Mouse (Mus musculus) midbrain, embryonic 14.5 days (tissue): ENCODE data around the gene Herpud1. TPM values are rescaled to one million over a fixed set of nuclear protein-coding genes. Genes with fewer than 3 reads are reported as not detected.

Source experiments
- ATAC-seq: fragments of 200-750 bp; cut with Nextera tagmentation; 2 replicates; pipeline ENCODE4 v1.8.0; 2017; ENCODE audit warnings: moderate number of reproducible peaks, moderate library complexity; ENCODE audit not compliant: low FRiP score, low TSS enrichment
- DNase-seq: peaks from one replicate; pipeline ENCODE4 v3.0.0-alpha.2; 2015
- H3K27ac ChIP-seq: fragments of 300-500 bp; sonication (generic); replicated peaks from 2 replicates; pipeline ENCODE4 v1.5.1; 2014; ENCODE audit warnings: mild to moderate bottlenecking, low read depth, low read length, moderate library complexity
- H3K27me3 ChIP-seq: fragments of 300-500 bp; sonication (generic); 2 replicates; pipeline ENCODE4 v1.6.1; 2014; ENCODE audit warnings: low read length, control low read depth, mixed read lengths; ENCODE audit not compliant: control insufficient read depth, insufficient read depth
- H3K36me3 ChIP-seq: fragments of 300-500 bp; sonication (generic); 2 replicates; pipeline ENCODE4 v1.6.1; 2014; ENCODE audit warnings: low read length, control low read depth; ENCODE audit not compliant: control insufficient read depth, insufficient read depth
- H3K4me1 ChIP-seq: fragments of 300-500 bp; sonication (generic); 2 replicates; pipeline ENCODE4 v1.6.1; 2014; ENCODE audit warnings: mild to moderate bottlenecking, antibody characterized with exemption, low read length, control low read depth; ENCODE audit not compliant: control insufficient read depth, insufficient read depth
- H3K4me2 ChIP-seq: fragments of 300-500 bp; sonication (generic); 2 replicates; pipeline ENCODE4 v1.6.1; 2014; ENCODE audit warnings: mild to moderate bottlenecking, low read length, moderate library complexity
- H3K4me3 ChIP-seq: fragments of 300-500 bp; sonication (generic); replicated peaks from 2 replicates; pipeline ENCODE4 v1.5.1; 2014; ENCODE audit warnings: low read depth, low read length
- H3K9ac ChIP-seq: fragments of 300-500 bp; sonication (generic); replicated peaks from 2 replicates; pipeline ENCODE4 v1.6.1; 2014; ENCODE audit warnings: mild to moderate bottlenecking, low read length, moderate library complexity
- H3K9me3 ChIP-seq: fragments of 300-500 bp; sonication (generic); 2 replicates; pipeline ENCODE4 v1.6.1; 2016; ENCODE audit warnings: low read length, control low read depth, mixed read lengths; ENCODE audit not compliant: control insufficient read depth
- WGBS: fragments of 180-500 bp; shearing (Covaris S2); extraction: QIAGEN DNeasy Blood & Tissue Kit; methylation state at CpG from one replicate; pipeline ENCODE4 v1.1.7; 2014; 5-methylcytosine and 5-hydroxymethylcytosine counted together
- polyA plus RNA-seq: library from polyadenylated mRNA; unstranded; fragments of >200 nt; fragmentation: Nextera tagmentation; extraction: Ambion mirVana; gene quantifications from 2 replicates; pipeline ENCODE4 v1.2.1, GENCODE M21; 2014

Gene Herpud1
- polyA plus RNA-seq, 1 experiment from 2014 or later: 72.2 TPM

DNA sequence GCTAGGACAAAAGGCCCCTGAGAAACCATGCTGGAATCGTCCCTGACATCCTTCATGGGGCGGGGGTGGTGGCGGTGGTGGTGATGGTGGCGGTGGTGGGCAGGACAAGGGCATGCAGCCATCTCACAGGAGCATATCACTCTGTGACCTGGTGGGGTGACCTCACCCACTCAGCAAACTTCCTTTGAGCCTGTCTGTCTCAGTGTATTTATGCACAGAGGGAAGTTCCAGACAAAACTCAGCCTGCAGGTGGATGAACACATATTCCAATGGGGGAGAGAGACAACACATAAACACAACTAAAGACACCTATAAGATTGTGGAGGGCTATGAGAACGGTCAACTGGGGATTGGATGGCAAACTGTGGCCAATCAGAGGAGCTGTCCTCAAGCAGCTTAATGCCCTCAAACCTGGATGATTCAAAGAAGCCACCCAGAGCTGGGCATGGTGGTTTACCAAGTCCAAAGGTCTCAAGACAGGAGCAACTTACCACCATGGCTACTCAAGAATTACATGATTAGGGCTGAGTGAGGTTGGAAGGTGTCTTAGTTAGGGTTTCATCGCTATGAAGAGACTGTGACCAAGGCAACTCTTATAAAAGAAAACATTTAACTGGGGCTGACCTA is 21.4 kb upstream of the Herpud1 start:
- no peak for ATAC-seq
- Histone ChIP-seq H3K27ac (no peak overlapping the region), H3K9me3 (no peaks in the 10 kb centered on the region; the same call in 1 of the 2 replicates), H3K9ac (no peak overlapping the region), H3K4me3 (no peak overlapping the region), H3K4me1 (no peaks in the 10 kb centered on the region), H3K36me3 (no peaks in the 10 kb centered on the region), H3K27me3 (no peaks in the 10 kb centered on the region), H3K4me2 (no peak overlapping the region)
- no peak for DNase-seq
- 85% methylated on average over 6 of the region's 6 CpGs for WGBS

DNA sequence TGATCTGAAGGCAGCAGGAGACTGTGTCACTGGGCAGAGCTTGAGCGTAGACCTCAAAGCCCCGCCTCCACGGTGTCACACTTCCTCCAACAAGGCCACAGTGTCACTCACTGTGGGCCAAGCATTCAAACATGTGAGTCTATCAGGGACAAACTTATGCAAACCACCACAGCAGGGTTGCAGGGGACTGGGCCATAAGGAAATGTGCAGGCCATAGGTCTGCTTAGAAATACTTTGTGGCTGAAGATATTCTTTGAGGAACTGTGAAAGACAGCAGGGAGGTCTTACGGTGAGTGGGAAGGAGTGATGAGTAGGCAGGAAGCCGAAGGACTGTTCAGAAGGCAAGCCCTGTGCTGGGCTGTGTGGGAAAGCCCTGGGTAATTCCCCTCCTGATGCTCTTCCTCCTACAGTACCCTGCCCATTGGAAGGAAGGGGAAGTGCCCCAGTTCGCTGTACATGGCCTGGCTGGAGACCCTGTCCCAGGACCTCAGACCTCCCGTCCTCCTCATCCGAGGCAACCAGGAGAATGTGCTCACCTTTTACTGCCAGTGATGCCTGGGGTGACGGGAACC is 20.7 kb upstream of the Herpud1 start:
- no peak overlapping the region for H3K27ac ChIP-seq
- H3K9me3 ChIP-seq: no peaks in the 10 kb centered on the region; the same call in 1 of the 2 replicates
- no peak overlapping the region for H3K9ac ChIP-seq
- H3K4me2 ChIP-seq: no peak overlapping the region
- WGBS: 91% methylated on average over 9 of the region's 9 CpGs
- no peaks in the 10 kb centered on the region for H3K27me3 ChIP-seq
- no peak for ATAC-seq
- no peak overlapping the region for H3K4me3 ChIP-seq
- no peaks in the 10 kb centered on the region for H3K36me3 ChIP-seq
- no peaks in the 10 kb centered on the region for H3K4me1 ChIP-seq
- DNase-seq: no peak

DNA sequence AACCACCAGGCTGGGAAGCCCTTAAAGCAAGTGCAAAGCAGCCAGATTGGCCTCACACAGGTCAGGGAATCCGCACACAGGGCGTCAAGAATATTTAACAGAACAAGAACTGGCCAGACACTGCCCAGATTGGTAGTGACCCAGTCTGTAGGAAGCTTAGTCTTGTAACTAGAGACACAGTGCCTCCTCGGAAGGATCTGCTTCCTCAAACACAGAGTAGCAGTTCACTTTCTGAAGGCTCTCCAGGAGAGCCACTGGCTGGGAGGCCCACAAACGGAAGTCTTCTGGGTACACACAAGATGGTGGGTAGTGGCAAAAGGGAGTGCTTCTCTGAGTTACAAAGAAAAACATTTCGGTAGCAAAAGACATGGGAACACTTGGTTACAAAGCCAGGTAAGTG is 15.4 kb upstream of the Herpud1 start:
- no peak for ATAC-seq
- no peak for DNase-seq
- no peaks in the 10 kb centered on the region for H3K36me3 ChIP-seq

DNA sequence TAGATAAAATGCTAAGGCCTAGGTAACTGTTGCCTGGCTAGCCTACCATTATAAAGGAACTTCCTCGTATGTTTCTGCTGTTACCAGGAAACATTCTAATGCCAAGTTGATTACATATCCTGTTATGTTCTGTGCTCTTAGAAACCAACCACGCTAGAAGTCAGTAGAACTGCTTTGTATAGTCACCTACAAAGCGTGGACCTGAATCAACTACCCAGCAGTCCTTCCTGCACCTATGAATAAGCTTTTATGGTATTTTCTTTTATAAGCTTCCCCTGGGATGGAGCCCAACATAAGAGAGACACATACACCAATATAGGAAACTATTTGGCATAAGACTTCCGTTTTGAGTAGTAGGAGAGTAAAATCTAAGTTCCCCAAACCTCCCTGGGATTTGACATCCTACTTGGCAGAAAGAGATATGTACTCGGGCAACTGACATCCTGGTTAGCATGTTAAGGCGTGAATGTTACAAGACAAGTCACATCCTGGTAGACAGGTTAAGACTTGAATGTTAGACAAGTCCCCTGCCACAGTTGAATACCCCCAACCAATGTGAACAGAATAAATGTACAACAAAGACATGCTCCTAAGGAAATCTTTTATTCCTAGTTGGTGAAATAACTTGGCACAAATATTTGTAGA is 13.2 kb upstream of the Herpud1 start:
- 88% methylated on average over 6 of the region's 6 CpGs for WGBS
- no peak overlapping the region for H3K9ac ChIP-seq
- H3K4me3 ChIP-seq: no peak overlapping the region
- H3K36me3 ChIP-seq: no peaks in the 10 kb centered on the region
- H3K4me1 ChIP-seq: no peaks in the 10 kb centered on the region
- H3K27ac ChIP-seq: no peak overlapping the region
- H3K27me3 ChIP-seq: no peaks in the 10 kb centered on the region
- ATAC-seq: no peak
- no peak for DNase-seq
- no peaks in the 10 kb centered on the region; the same call in 1 of the 2 replicates for H3K9me3 ChIP-seq
- H3K4me2 ChIP-seq: no peak overlapping the region

More for the DNA sequence above, 15.4 kb upstream of the Herpud1 start:
- no peak overlapping the region for H3K4me3 ChIP-seq
- no peak overlapping the region for H3K9ac ChIP-seq
- no peaks in the 10 kb centered on the region; the same call in 1 of the 2 replicates for H3K9me3 ChIP-seq
- WGBS: 84% methylated on average over 5 of the region's 5 CpGs
- no peak overlapping the region for H3K4me2 ChIP-seq
- no peak overlapping the region for H3K27ac ChIP-seq
- H3K4me1 ChIP-seq: no peaks in the 10 kb centered on the region
- no peaks in the 10 kb centered on the region for H3K27me3 ChIP-seq

DNA sequence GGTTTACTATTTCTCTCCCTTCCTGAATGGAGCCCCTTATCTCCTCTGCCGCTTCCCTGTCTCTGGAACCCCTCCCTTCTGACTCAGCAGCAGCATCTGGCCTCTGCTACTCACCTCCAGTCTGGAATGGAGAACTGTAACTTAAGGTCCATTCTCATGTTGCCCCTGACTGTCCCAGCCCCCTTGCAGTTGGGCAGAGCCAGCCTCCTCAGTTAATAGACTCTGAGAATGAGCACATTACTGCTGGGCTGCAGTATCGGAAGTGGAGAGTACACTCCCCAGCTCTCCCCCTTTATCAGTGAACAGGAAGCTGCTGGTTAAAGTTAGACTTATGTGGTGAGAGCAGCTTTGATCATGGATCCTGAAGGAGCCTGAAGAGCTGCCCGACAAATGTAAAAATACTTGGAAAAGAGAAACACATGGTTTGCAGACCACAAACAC is 10.7 kb upstream of the Herpud1 start:
- Histone ChIP-seq H3K4me3 (no peak overlapping the region), H3K27me3 (no peaks in the 10 kb centered on the region), H3K9ac (no peak overlapping the region), H3K4me1 (no peaks in the 10 kb centered on the region), H3K4me2 (no peak overlapping the region), H3K36me3 (no peaks in the 10 kb centered on the region), H3K27ac (no peak overlapping the region), H3K9me3 (no peaks in the 10 kb centered on the region)
- WGBS: 85% methylated on average over 3 of the region's 3 CpGs
- DNase-seq (no peak), ATAC-seq (no peak)

DNA sequence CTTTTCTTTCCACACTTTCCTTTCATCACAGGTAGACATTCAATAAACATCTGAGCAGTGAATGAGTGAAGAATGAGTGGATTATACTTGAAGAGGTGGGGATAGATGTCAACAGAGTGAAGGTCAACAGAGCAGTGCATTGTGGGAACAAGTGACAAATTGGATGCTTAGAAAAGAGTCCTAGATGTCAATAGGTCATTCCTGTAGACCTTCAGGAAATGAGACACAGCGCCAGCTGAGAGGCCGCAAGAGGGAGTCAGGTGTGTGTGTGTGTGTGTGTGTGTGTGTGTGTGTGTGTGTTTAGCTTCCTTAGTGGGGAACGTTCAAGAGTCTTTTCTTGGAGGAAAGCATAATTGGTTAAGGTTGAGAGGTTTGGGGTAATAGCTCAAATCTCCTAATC is 10.1 kb upstream of the Herpud1 start:
- Histone ChIP-seq H3K27ac (no peak overlapping the region), H3K4me3 (no peak overlapping the region), H3K9me3 (no peaks in the 10 kb centered on the region), H3K27me3 (no peaks in the 10 kb centered on the region), H3K36me3 (no peaks in the 10 kb centered on the region), H3K4me2 (no peak overlapping the region), H3K9ac (no peak overlapping the region), H3K4me1 (no peaks in the 10 kb centered on the region)
- WGBS: 91% methylated on average over 3 of the region's 3 CpGs
- no peak for ATAC-seq
- DNase-seq: no peak

DNA sequence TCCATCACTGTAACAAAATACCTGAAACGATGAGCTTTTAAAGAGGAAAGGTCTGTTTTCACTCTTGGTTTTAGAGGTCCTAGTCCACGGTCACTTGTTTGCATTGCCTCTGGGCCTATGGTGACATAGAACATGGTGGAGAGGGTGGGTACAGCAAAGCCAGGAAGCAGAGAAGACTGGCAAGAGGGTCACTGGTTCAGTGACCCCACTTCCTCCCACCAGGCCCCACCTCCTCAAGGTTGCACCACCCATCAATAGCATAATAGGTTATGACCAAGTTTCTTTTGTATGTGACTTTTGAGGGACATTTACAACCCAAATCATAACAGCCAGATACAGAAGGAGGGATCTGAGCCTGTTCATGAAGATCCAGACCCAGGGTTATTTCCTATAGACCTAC is 9.7 kb upstream of the Herpud1 start:
- 94% methylated on average over 2 of the region's 2 CpGs for WGBS
- DNase-seq (no peak), ATAC-seq (no peak)

DNA sequence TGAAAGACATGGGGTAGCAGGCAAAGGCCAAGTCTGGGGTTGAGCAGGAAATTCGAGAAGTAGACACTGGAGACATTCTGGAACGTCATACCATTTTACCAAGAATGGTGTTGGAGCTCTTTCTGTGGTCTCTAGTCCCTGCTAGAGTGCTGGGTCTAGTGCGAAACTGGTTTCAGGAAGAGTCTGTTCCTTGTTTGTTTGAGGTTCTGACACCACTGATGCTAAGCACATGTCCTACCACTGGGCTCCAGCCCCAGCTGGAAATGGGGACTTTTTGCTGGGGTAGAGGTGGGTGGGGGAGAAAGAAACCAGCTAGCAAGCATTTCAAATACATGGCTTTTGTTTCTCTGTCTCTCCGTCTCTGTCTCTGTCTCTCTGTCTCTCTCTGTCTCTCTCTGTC is 9.2 kb upstream of the Herpud1 start:
- no peak overlapping the region for H3K27ac ChIP-seq
- H3K9ac ChIP-seq: no peak overlapping the region
- WGBS: 88% methylated on average over 4 of the region's 4 CpGs
- no peaks in the 10 kb centered on the region for H3K36me3 ChIP-seq
- no peaks in the 10 kb centered on the region for H3K27me3 ChIP-seq
- H3K4me1 ChIP-seq: no peaks in the 10 kb centered on the region
- H3K4me3 ChIP-seq: no peak overlapping the region
- no peaks in the 10 kb centered on the region for H3K9me3 ChIP-seq
- no peak for ATAC-seq
- DNase-seq: no peak
- no peak overlapping the region for H3K4me2 ChIP-seq

More for the DNA sequence above, 9.7 kb upstream of the Herpud1 start:
- H3K27me3 ChIP-seq: no peaks in the 10 kb centered on the region
- no peak overlapping the region for H3K4me3 ChIP-seq
- H3K4me2 ChIP-seq: no peak overlapping the region
- no peak overlapping the region for H3K27ac ChIP-seq
- no peaks in the 10 kb centered on the region for H3K4me1 ChIP-seq
- H3K36me3 ChIP-seq: no peaks in the 10 kb centered on the region
- no peaks in the 10 kb centered on the region for H3K9me3 ChIP-seq
- H3K9ac ChIP-seq: no peak overlapping the region
